Mouse (Mus musculus) kidney, postnatal 0 days (tissue): Measurements from ENCODE around the gene Myd88. TPM values are rescaled to one million over a fixed set of nuclear protein-coding genes. Genes with fewer than 3 reads are reported as not detected.

ENCODE experiments used
- ATAC-seq: fragments of 200-750 bp; cut with Nextera tagmentation; replicated peaks from 2 replicates; pipeline ENCODE4 v1.8.0; 2017; ENCODE audit warnings: low read depth, moderate number of reproducible peaks, moderate TSS enrichment, moderate library complexity; ENCODE audit not compliant: low FRiP score
- DNase-seq: peaks from one replicate; pipeline ENCODE4 v3.0.0-alpha.2; 2016; ENCODE audit warnings: low spot score
- H3K27ac ChIP-seq: fragments of 300-500 bp; sonication (generic); 2 replicates; pipeline ENCODE4 v1.5.1; 2014; ENCODE audit warnings: mild to moderate bottlenecking
- H3K27me3 ChIP-seq: fragments of 300-500 bp; sonication (generic); 2 replicates; pipeline ENCODE4 v1.6.1; 2014; ENCODE audit warnings: low read length, mixed read lengths; ENCODE audit not compliant: insufficient read depth
- H3K36me3 ChIP-seq: fragments of 300-500 bp; sonication (generic); 2 replicates; pipeline ENCODE4 v1.6.1; 2014; ENCODE audit warnings: low read length, mixed read lengths; ENCODE audit not compliant: insufficient read depth
- H3K4me1 ChIP-seq: fragments of 300-500 bp; sonication (generic); replicated peaks from 2 replicates; pipeline ENCODE4 v1.6.1; 2014; ENCODE audit warnings: antibody characterized with exemption, low read length, mixed read lengths; ENCODE audit not compliant: insufficient read depth
- H3K4me2 ChIP-seq: fragments of 300-500 bp; sonication (generic); 2 replicates; pipeline ENCODE4 v1.6.1; 2014; ENCODE audit warnings: mild to moderate bottlenecking, low read length, moderate library complexity, mixed read lengths
- H3K4me3 ChIP-seq: fragments of 300-500 bp; sonication (generic); replicated peaks from 2 replicates; pipeline ENCODE4 v1.5.1; 2014; ENCODE audit warnings: low read depth, low read length
- H3K9ac ChIP-seq: fragments of 300-500 bp; sonication (generic); 2 replicates; pipeline ENCODE4 v1.6.1; 2014; ENCODE audit warnings: low read depth, low read length
- H3K9me3 ChIP-seq: fragments of 300-500 bp; sonication (generic); replicated peaks from 2 replicates; pipeline ENCODE4 v1.6.1; 2016; ENCODE audit warnings: low read length, inconsistent platforms, mixed read lengths
- CTCF ChIP-seq: IDR thresholded peaks from 2 replicates; pipeline ENCODE4 v1.5.1; 2016; ENCODE audit warnings: antibody characterized with exemption, low read depth, mild to moderate bottlenecking, moderate library complexity
- WGBS: fragments of 180-500 bp; shearing (Covaris S2); extraction: QIAGEN DNeasy Blood & Tissue Kit; methylation state at CpG from one replicate; pipeline ENCODE4 v1.1.7; 2014; 5-methylcytosine and 5-hydroxymethylcytosine counted together
- polyA plus RNA-seq: library from polyadenylated mRNA; unstranded; fragments of >200 nt; fragmentation: Nextera tagmentation; extraction: Ambion mirVana; gene quantifications from 2 replicates; pipeline ENCODE4 v1.2.1, GENCODE M21; 2015

Myd88 gene
- polyA plus RNA-seq, 1 experiment from 2014 or later: 26.5 TPM

DNA sequence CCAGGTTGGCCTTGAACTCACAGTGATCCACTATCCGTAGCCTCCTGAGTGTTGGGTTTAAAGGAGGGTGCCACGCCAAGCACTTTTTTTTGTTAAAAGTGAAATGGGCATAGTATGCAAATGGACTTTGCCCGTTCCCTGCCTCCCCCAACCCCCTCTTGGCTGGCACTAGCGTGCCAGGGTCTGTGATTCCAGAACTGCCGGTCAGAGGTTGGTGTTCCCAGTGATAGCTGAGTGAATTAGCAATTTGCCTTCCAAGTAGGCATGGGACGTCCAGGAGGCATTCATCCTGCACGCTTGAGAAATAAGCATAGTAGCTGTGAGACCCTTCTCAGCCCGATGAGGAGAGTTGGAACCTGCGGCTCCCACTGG, 16.8 kb upstream of the Myd88 start:
- Histone ChIP-seq H3K9me3 (no peaks in the 10 kb centered on the region), H3K9ac (peak overlapping the region; percentile 65), H3K4me1 (no peaks in the 10 kb centered on the region), H3K4me3 (peak overlapping the region; percentile 60), H3K4me2 (peak overlapping the region; percentile 92), H3K27me3 (no peaks in the 10 kb centered on the region), H3K27ac (peak overlapping the region; percentile 70), H3K36me3 (no peaks in the 10 kb centered on the region)
- no peak for TF ChIP-seq CTCF
- DNase-seq (no peak), ATAC-seq (peak; percentile 35)
- WGBS: 35% methylated on average over 9 of the region's 9 CpGs

DNA sequence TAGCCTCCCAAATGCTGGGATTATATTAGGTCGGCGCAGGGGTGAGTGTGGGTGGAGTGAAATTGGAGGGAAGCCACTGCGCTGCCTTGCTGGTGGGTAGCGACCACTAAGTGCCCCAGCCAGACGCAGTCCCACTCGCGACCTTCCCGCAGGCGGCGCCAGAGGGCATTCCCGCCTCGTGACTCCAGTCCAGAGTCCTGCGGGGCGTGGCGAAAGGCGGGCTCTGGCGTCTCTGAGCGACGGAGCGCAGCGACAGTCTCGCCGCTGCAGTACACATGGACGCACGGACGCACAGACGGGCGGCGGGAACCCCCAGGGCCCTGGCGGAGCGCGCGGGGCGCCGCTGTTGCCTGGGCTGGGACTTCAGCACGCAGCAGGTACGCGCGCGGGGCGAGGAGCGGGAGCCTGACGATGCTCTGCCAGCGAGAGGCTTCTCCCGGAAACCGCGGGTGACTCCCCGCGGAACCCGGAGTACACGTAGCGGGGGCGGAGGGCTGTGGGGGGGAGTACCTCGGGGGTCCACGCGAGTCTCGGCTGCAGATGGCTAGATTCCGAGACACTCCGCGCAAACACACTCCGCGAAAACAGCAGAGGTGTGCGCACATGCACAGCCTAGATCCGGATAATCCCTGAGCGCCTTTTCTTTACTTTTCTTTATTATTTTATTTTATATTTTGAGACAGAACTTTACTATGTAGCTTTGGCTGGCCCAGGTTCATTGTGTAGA, 16.3 kb upstream of the Myd88 start, which contains the start of gene Xylb:
Gene Xylb (plus strand): TSS at position 51 of the 727 bp plus-strand sequence.
- H3K4me1 ChIP-seq: no peaks in the 10 kb centered on the region
- peak; percentile 92 for DNase-seq
- H3K27me3 ChIP-seq: no peaks in the 10 kb centered on the region
- TF ChIP-seq CTCF: peak; percentile 83
- H3K36me3 ChIP-seq: no peaks in the 10 kb centered on the region
- peak within 1 kb of the TSS; percentile 92 for H3K4me2 ChIP-seq
- peak; percentile 85 for ATAC-seq
- H3K9ac ChIP-seq: peak within 1 kb of the TSS; percentile 65
- H3K27ac ChIP-seq: peak within 1 kb of the TSS; percentile 70
- H3K9me3 ChIP-seq: no peaks in the 10 kb centered on the region
- H3K4me3 ChIP-seq: peak within 1 kb of the TSS; percentile 60
- WGBS: 2% methylated on average over 63 of the region's 65 CpGs

DNA sequence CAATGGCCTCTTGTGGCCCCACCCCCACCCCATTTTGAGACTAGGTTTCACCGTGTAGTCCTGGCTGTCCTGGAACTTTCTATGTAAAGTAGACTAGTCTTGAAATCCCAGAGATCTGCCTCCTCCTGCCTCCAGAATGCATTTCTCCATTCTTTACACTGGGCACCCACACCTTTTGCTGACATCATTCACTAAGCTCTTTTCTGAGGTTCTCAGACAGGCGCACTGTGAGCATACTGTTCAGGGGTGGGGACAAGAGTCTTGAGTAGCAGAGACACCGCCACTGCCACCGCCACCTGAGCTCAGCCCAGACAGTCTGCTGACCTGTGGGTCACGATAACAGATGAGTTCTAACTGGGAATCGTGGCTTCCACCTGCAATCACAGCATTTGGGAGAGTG, 14.7 kb upstream of the Myd88 start:
- Histone ChIP-seq H3K4me1 (no peaks in the 10 kb centered on the region), H3K36me3 (no peaks in the 10 kb centered on the region), H3K4me3 (no peak overlapping the region), H3K27ac (no peak overlapping the region), H3K27me3 (no peaks in the 10 kb centered on the region), H3K9ac (no peak overlapping the region), H3K9me3 (no peaks in the 10 kb centered on the region), H3K4me2 (no peak overlapping the region)
- ATAC-seq (no peak), DNase-seq (no peak)
- no peak for TF ChIP-seq CTCF
- WGBS: 58% methylated on average over 6 of the region's 6 CpGs

DNA sequence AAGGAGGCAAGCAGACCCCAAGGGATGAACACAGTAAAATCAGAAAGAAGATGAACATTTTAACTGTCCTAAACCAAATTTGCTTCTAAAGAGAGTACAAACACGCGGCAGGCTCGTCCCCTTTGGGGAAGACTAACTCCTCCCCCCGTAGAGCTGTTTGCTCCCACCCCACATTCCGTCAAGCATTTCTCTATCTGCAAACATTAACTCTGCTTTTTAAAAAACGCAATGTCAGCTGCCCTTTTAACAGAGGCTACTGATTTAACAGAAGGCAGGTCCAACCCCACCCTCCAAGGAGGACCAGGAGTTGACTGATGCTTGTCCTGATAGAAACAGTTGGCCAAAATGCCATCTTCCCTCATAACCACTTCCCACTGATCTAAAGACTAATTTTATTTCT, 12.7 kb upstream of the Myd88 start:
- TF ChIP-seq CTCF: no peak
- ATAC-seq (no peak), DNase-seq (peak; percentile 24)
- Histone ChIP-seq H3K9ac (no peak overlapping the region), H3K4me1 (no peaks in the 10 kb centered on the region), H3K36me3 (no peaks in the 10 kb centered on the region), H3K27me3 (no peaks in the 10 kb centered on the region), H3K9me3 (no peaks in the 10 kb centered on the region), H3K4me3 (no peak overlapping the region), H3K27ac (no peak overlapping the region), H3K4me2 (no peak overlapping the region)
- 55% methylated on average over 6 of the region's 6 CpGs for WGBS

DNA sequence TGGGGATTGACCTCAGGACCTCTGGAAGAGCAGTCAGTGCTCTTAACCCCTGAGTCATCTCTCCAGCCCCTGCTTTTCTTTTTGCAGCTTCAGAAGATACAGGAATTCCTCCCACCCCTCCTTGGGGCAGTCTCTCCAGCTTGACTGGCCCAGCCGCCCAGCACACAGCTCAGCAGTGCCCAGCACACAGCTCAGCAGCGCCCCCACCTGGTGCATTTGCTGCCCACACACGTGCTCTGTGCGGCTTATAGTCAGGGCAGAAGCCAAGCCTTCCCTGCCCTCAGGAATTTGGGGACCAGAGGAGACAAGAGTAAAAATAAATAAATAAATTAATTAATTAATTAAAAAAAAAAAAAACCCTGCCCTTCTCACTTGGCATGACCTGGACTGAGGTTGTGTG, 10.8 kb upstream of the Myd88 start:
- ATAC-seq (peak; percentile 91), DNase-seq (peak; percentile 83)
- H3K4me2 ChIP-seq: no peak overlapping the region
- no peak overlapping the region for H3K27ac ChIP-seq
- H3K9me3 ChIP-seq: no peaks in the 10 kb centered on the region
- no peak overlapping the region for H3K9ac ChIP-seq
- no peaks in the 10 kb centered on the region for H3K27me3 ChIP-seq
- peak; percentile 86 for TF ChIP-seq CTCF
- no peak overlapping the region for H3K4me3 ChIP-seq
- H3K4me1 ChIP-seq: no peaks in the 10 kb centered on the region
- WGBS: 30% methylated on average over 4 of the region's 4 CpGs
- H3K36me3 ChIP-seq: 0 out of 2 replicates have a peak, but pooled peaks cover 7% of the 10 kb centered on the region

DNA sequence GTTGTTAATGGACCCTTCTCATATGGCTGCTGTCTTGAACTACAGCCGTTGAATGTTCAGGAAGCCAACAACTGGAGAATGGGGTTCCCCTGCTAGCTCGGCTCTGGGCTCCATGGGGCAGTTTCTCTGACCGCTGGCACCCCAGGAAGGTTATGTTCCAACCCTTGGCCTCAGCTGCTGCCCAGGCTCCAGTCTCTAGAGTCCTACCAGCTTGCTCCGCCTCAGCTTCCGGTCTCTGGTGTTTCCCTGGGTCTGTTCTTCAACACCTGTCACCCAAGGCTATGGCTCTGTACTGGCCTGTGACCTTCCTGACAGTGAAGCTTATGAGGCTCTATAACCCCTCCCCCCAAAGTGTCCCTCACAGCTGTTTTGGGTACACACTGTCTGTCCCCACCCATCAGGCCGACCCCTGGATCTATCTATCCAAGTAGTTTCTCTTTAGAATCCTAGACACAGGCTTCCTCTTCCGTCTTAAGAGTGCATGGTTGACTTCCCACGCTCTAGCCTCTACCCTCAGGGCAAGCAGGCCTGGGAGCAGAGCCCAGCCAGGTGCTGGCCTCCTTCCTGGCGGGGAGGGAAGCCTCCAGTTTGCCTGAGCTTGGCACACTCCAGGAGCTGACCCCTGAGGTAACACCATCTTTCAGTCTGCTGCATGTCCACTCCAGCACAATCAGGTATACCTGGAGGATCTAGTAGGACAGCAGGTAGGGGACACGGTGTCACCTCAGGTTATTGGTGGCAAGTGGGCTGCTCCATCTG, 9.9 kb upstream of the Myd88 start:
- peaks cover 11% of the 10 kb centered on the region for H3K36me3 ChIP-seq
- no peaks in the 10 kb centered on the region for H3K27me3 ChIP-seq
- no peaks in the 10 kb centered on the region for H3K4me1 ChIP-seq
- DNase-seq (no peak), ATAC-seq (no peak; the same call in 1 of the 2 replicates)
- no peak for TF ChIP-seq CTCF
- WGBS: 75% methylated on average over 10 of the region's 10 CpGs
- no peak overlapping the region for H3K27ac ChIP-seq
- no peak overlapping the region for H3K4me3 ChIP-seq
- H3K9me3 ChIP-seq: no peaks in the 10 kb centered on the region
- no peak overlapping the region for H3K9ac ChIP-seq
- H3K4me2 ChIP-seq: no peak overlapping the region
